Mouse (Mus musculus) liver, embryonic 14.5 days (tissue): ENCODE measurements around the gene Nodal. TPM values are rescaled to one million over a fixed set of nuclear protein-coding genes. Genes with fewer than 3 reads are reported as not detected.

Experiments
- ATAC-seq: fragments of 200-750 bp; cut with Nextera tagmentation; 2 replicates; pipeline ENCODE4 v1.8.0; 2017; ENCODE audit warnings: moderate number of reproducible peaks, mild to moderate bottlenecking, moderate library complexity; ENCODE audit not compliant: insufficient read depth
- DNase-seq, 3 experiments: peaks; one replicate each; pipeline ENCODE4 v3.0.0-alpha.2; 2012 to 2013; ENCODE audit warnings: low read depth in 3 of 3, low spot score in 3 of 3
- H3K27ac ChIP-seq: fragments of 300-500 bp; sonication (generic); 2 replicates; pipeline ENCODE4 v1.5.1; 2014; ENCODE audit warnings: moderate library complexity, mild to moderate bottlenecking, control low read depth, inconsistent platforms
- H3K27me3 ChIP-seq: fragments of 300-500 bp; sonication (generic); 2 replicates; pipeline ENCODE4 v1.6.1; 2014; ENCODE audit warnings: mild to moderate bottlenecking, low read length, moderate library complexity; ENCODE audit not compliant: control insufficient read depth, insufficient read depth
- H3K36me3 ChIP-seq: fragments of 300-500 bp; sonication (generic); replicated peaks from 2 replicates; pipeline ENCODE4 v1.6.1; 2014; ENCODE audit warnings: low read depth; ENCODE audit not compliant: control insufficient read depth, insufficient read depth
- H3K4me1 ChIP-seq, 2 experiments: fragments of 200-500 bp in 1 of 2; fragments of 300-500 bp in 1 of 2; sonication (generic) in 1 of 2; replicated peaks; 2 replicates each; pipeline ENCODE4 v1.6.1; 2012 to 2014; ENCODE audit warnings: antibody characterized with exemption in 1 of 2, inconsistent platforms in 1 of 2, low read length in 1 of 2; ENCODE audit not compliant: control insufficient read depth in 2 of 2, insufficient read depth in 2 of 2
- H3K4me2 ChIP-seq: fragments of 300-500 bp; sonication (generic); 2 replicates; pipeline ENCODE4 v1.6.1; 2014; ENCODE audit warnings: low read depth, mild to moderate bottlenecking, control low read depth, moderate library complexity
- H3K4me3 ChIP-seq, 2 experiments: fragments of 200-500 bp in 1 of 2; fragments of 300-500 bp in 1 of 2; sonication (generic) in 1 of 2; 2 replicates each; pipeline ENCODE4 v1.5.1; 2012 to 2014; ENCODE audit warnings: low read depth in 2 of 2, low read length in 2 of 2, mild to moderate bottlenecking in 2 of 2, control low read depth in 1 of 2, inconsistent platforms in 1 of 2, moderate library complexity in 1 of 2; ENCODE audit not compliant: insufficient read depth in 1 of 2
- H3K9ac ChIP-seq: fragments of 300-500 bp; sonication (generic); replicated peaks from 2 replicates; pipeline ENCODE4 v1.6.1; 2014; ENCODE audit warnings: mild to moderate bottlenecking, control low read depth, moderate library complexity
- H3K9me3 ChIP-seq: fragments of 300-500 bp; sonication (generic); 2 replicates; pipeline ENCODE4 v1.6.1; 2016; ENCODE audit warnings: low read length, mixed read lengths; ENCODE audit not compliant: control insufficient read depth
- CTCF ChIP-seq: IDR thresholded peaks from 2 replicates; pipeline ENCODE4 v1.5.1; 2016; ENCODE audit warnings: antibody characterized with exemption, low read depth, control low read depth
- EP300 ChIP-seq: IDR thresholded peaks from 2 replicates; pipeline ENCODE4 v1.6.1; 2016; ENCODE audit warnings: antibody characterized with exemption, low read depth
- WGBS: fragments of 180-500 bp; shearing (Covaris S2); extraction: QIAGEN DNeasy Blood & Tissue Kit; methylation state at CpG from one replicate; pipeline ENCODE4 v1.1.7; 2014; ENCODE audit not compliant: insufficient replicate concordance; 5-methylcytosine and 5-hydroxymethylcytosine counted together
- polyA plus RNA-seq, 2 experiments: library from polyadenylated mRNA; depleted of rRNA in 1 of 2; stranded (reverse) in 1 of 2; unstranded in 1 of 2; fragments of >200 nt; fragmentation: Nextera tagmentation in 1 of 2; extraction: Ambion mirVana in 1 of 2; gene quantifications; 2 replicates each; pipeline versions ENCODE4 v1.2.1 to v1.2.3; 2012 to 2014

The Nodal gene
- polyA plus RNA-seq, 2 experiments = 0.57 to 0.58 TPM

DNA sequence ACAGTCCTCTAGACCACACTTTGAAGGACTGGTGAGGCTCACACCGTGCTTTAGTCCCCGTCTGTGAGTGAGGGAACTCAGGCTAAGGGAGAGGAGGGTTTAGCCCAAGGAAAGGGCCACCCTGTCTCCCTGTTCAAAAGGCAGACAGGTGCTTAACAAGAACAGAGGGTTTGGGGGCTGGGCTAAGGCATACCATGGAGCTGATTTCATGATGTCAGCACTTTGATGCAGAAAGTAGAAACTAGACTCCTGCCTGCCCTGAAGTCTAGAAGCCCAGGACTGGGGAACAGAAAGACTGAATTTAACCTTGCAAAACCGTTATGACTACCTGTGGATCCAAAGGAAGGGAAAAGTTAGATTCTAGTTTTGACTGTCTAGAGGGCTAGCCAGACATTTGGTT lies 39.4 kb downstream of the Nodal start:
- DNase-seq = no peak
- Histone ChIP-seq H3K9ac (no peak overlapping the region), H3K4me3 (no peak overlapping the region), H3K27me3 (no peaks in the 10 kb centered on the region), H3K36me3 (no peaks in the 10 kb centered on the region), H3K27ac (no peak overlapping the region), H3K4me2 (no peak overlapping the region), H3K4me1 (0 out of 4 replicates have a peak, but pooled peaks cover 0 to 2% of the 10 kb centered on the region in 2 experiments), H3K9me3 (no peaks in the 10 kb centered on the region)
- WGBS = 42% methylated on average over 3 of the region's 3 CpGs
- no peak for TF ChIP-seq CTCF
- no peak for TF ChIP-seq EP300
- no peak for ATAC-seq

GRCm38 (mm10) chr10:61465009-61465408 lies 47.2 kb downstream of the Nodal start:
- Histone ChIP-seq H3K4me1 (peaks cover 2 to 17% of the 10 kb centered on the region in 2 experiments; a peak in 3 of 4 replicates), H3K4me3 (no peak overlapping the region), H3K36me3 (no peaks in the 10 kb centered on the region), H3K27ac (peak overlapping the region; percentile 29), H3K9me3 (no peaks in the 10 kb centered on the region), H3K27me3 (no peaks in the 10 kb centered on the region), H3K4me2 (no peak overlapping the region), H3K9ac (no peak overlapping the region)
- TF ChIP-seq EP300 = no peak
- TF ChIP-seq CTCF = no peak
- ATAC-seq = peak; percentile 82
- DNase-seq = peak in 1 of 3 experiments; percentile 41
- WGBS = 32% methylated on average over 4 of the region's 4 CpGs

DNA sequence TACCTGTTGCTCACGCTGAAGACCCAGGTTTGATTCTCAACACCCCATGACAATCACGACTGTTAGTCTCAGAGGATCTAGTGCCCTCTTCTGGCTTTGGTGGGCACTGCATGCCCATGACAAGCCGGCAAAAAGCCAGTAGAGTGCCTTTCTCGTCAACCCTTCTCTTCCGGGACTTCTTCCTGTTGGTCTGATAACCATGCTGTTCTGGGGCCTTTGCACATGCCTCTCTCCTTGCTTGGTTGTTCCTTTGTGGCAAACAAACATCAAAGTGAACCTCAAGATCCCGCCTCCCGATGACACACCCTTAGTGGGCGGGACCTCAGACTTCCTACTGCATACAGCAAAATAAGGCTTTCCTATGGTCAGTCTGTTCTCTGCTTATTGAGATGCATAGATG lies 48.5 kb downstream of the Nodal start:
- H3K27ac ChIP-seq = no peak overlapping the region
- H3K27me3 ChIP-seq = no peaks in the 10 kb centered on the region
- TF ChIP-seq EP300 = no peak
- TF ChIP-seq CTCF = peak; percentile 84
- H3K9ac ChIP-seq = no peak overlapping the region
- ATAC-seq (no peak), DNase-seq (peak in 1 of 3 experiments; percentile 37)
- peaks cover 2 to 17% of the 10 kb centered on the region in 2 experiments; a peak in 3 of 4 replicates for H3K4me1 ChIP-seq
- 54% methylated on average over 8 of the region's 8 CpGs for WGBS
- H3K36me3 ChIP-seq = no peaks in the 10 kb centered on the region
- H3K4me2 ChIP-seq = no peak overlapping the region
- H3K9me3 ChIP-seq = no peaks in the 10 kb centered on the region
- H3K4me3 ChIP-seq = peak overlapping the region in 1 of 2 experiments; percentile 39; a peak in 2 of 4 replicates

DNA sequence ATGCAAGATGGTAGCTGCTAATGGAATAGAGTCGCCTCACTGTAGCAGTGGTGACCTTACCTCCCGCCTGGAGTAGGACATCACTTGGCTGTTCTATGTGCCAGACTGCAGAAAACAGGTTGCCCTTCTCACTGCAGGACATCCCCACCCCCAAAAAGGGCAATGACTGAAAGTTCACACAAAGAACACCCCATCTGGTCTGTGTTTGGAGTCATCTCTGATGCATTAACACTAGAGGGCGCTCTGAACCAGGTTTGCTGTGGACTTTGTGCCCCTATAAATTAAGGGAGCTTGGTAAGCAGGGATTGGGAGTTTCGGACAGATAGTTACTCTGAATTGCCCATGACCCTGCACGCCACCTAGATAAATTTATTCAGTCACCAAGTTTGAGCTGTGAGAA lies 49.1 kb downstream of the Nodal start:
- peak; percentile 90 for TF ChIP-seq CTCF
- 0 out of 2 replicates have a peak, but pooled peaks have one; percentile 11 for TF ChIP-seq EP300
- H3K9ac ChIP-seq = no peak overlapping the region
- H3K27me3 ChIP-seq = no peaks in the 10 kb centered on the region
- ATAC-seq (no peak), DNase-seq (peak; percentile 49 to 58 (median 54))
- no peak overlapping the region for H3K27ac ChIP-seq
- no peaks in the 10 kb centered on the region for H3K36me3 ChIP-seq
- 20% methylated on average over 5 of the region's 5 CpGs for WGBS
- no peak overlapping the region for H3K4me3 ChIP-seq
- H3K4me2 ChIP-seq = no peak overlapping the region
- no peaks in the 10 kb centered on the region for H3K9me3 ChIP-seq
- peaks cover 2 to 17% of the 10 kb centered on the region in 2 experiments; a peak in 3 of 4 replicates for H3K4me1 ChIP-seq

- no peaks in the 10 kb centered on the region for H3K36me3 ChIP-seq
- WGBS = 37% methylated on average over 7 of the region's 7 CpGs
- peaks cover 2 to 17% of the 10 kb centered on the region in 2 experiments; a peak in 3 of 4 replicates for H3K4me1 ChIP-seq
- H3K27me3 ChIP-seq = no peaks in the 10 kb centered on the region
- no peak overlapping the region for H3K4me3 ChIP-seq
- no peaks in the 10 kb centered on the region for H3K9me3 ChIP-seq
- no peak overlapping the region for H3K27ac ChIP-seq
- no peak overlapping the region for H3K4me2 ChIP-seq
- TF ChIP-seq EP300 (no peak), CTCF (no peak)
- ATAC-seq (no peak), DNase-seq (no peak)
- H3K9ac ChIP-seq = no peak overlapping the region
Measured at GRCm38 (mm10) chr10:61468900-61469299, 51.1 kb downstream of the Nodal start.
